Mouse (Mus musculus): ENCODE results near the gene Elfn1.

Elfn1 gene

GRCm38 (mm10) chr5:139907714-139908242 is at the start of gene Elfn1:
Gene Elfn1, plus strand, starts transcription at chr5:139907943.
- DNase-seq (ENCODE audit: low spot score in 2 of 2) = no peak

- no peak for DNase-seq (ENCODE audit: low spot score in 2 of 2)
Measured at GRCm38 (mm10) chr5:139860328-139861104, 47.2 kb upstream of the Elfn1 start.

GRCm38 (mm10) chr5:139862759-139863158 is 45.0 kb upstream of the Elfn1 start:
- no peak for DNase-seq (ENCODE audit: low spot score in 2 of 2)

- DNase-seq (ENCODE audit: low spot score in 2 of 2) = no peak
Measured at GRCm38 (mm10) chr5:139870886-139871285, 36.9 kb upstream of the Elfn1 start.

- DNase-seq (ENCODE audit: low spot score in 2 of 2) = no peak
Measured at GRCm38 (mm10) chr5:139871526-139871925, 36.2 kb upstream of the Elfn1 start.

GRCm38 (mm10) chr5:139877563-139877962 is 30.2 kb upstream of the Elfn1 start:
- no peak for DNase-seq (ENCODE audit: low spot score in 2 of 2)

- no peak for DNase-seq (ENCODE audit: low spot score in 2 of 2)
Measured at GRCm38 (mm10) chr5:139879694-139880093, 28.0 kb upstream of the Elfn1 start.

- DNase-seq (ENCODE audit: low spot score in 2 of 2) = no peak
Measured at GRCm38 (mm10) chr5:139881161-139881560, 26.6 kb upstream of the Elfn1 start.

GRCm38 (mm10) chr5:139888624-139889023 is 19.1 kb upstream of the Elfn1 start:
- no peak for DNase-seq (ENCODE audit: low spot score in 2 of 2)

- no peak for DNase-seq (ENCODE audit: low spot score in 2 of 2)
Measured at GRCm38 (mm10) chr5:139889370-139889769, 18.4 kb upstream of the Elfn1 start.

GRCm38 (mm10) chr5:139892326-139892994 is 15.3 kb upstream of the Elfn1 start:
- DNase-seq (ENCODE audit: low spot score in 2 of 2) = no peak

GRCm38 (mm10) chr5:139892995-139893345 is 14.8 kb upstream of the Elfn1 start:
- DNase-seq (ENCODE audit: low spot score in 2 of 2) = no peak

- DNase-seq (ENCODE audit: low spot score in 2 of 2) = no peak
Measured at GRCm38 (mm10) chr5:139894025-139894508, 13.7 kb upstream of the Elfn1 start.

- no peak for DNase-seq (ENCODE audit: low spot score in 2 of 2)
Measured at GRCm38 (mm10) chr5:139899044-139899443, 8.7 kb upstream of the Elfn1 start.

GRCm38 (mm10) chr5:139905121-139905520 is 2.6 kb upstream of the Elfn1 start:
- DNase-seq (ENCODE audit: low spot score in 2 of 2) = no peak

GRCm38 (mm10) chr5:139906507-139906906 is 1.2 kb upstream of the Elfn1 start:
- DNase-seq (ENCODE audit: low spot score in 2 of 2) = no peak

- no peak for DNase-seq (ENCODE audit: low spot score in 2 of 2)
Measured at GRCm38 (mm10) chr5:139907241-139907640, 502 bp upstream of the Elfn1 start.

- DNase-seq (ENCODE audit: low spot score in 2 of 2) = no peak
Measured at GRCm38 (mm10) chr5:139908243-139908810, 584 bp downstream of the Elfn1 start.

- no peak for DNase-seq (ENCODE audit: low spot score in 2 of 2)
Measured at GRCm38 (mm10) chr5:139908811-139909627, 1.3 kb downstream of the Elfn1 start.

GRCm38 (mm10) chr5:139909710-139910550 is 2.2 kb downstream of the Elfn1 start:
- DNase-seq (ENCODE audit: low spot score in 2 of 2) = no peak

Measured in spleen, postnatal 14 days (tissue).